Mouse (Mus musculus) liver, postnatal 0 days (tissue): ENCODE results near the gene Acta1. TPM values are rescaled to one million over a fixed set of nuclear protein-coding genes. Genes with fewer than 3 reads are reported as not detected.

Experiments
- ATAC-seq: fragments of 200-750 bp; cut with Nextera tagmentation; 2 replicates; pipeline ENCODE4 v1.8.0; 2017; ENCODE audit warnings: mild to moderate bottlenecking, moderate library complexity
- DNase-seq: peaks from one replicate; pipeline ENCODE4 v3.0.0-alpha.2; 2016
- H3K27ac ChIP-seq: fragments of 300-500 bp; sonication (generic); 2 replicates; pipeline ENCODE4 v1.5.1; 2014; ENCODE audit warnings: antibody characterized with exemption, moderate library complexity, mild to moderate bottlenecking, low read depth
- H3K27me3 ChIP-seq: fragments of 300-500 bp; sonication (generic); 2 replicates; pipeline ENCODE4 v1.6.1; 2014; ENCODE audit warnings: low read length, control low read depth, mixed read lengths; ENCODE audit not compliant: insufficient read depth
- H3K36me3 ChIP-seq: fragments of 300-500 bp; sonication (generic); replicated peaks from 2 replicates; pipeline ENCODE4 v1.6.1; 2014; ENCODE audit warnings: mild to moderate bottlenecking, control low read depth, low read length, moderate library complexity, mixed read lengths; ENCODE audit not compliant: insufficient read depth
- H3K4me1 ChIP-seq: fragments of 300-500 bp; sonication (generic); 2 replicates; pipeline ENCODE4 v1.6.1; 2014; ENCODE audit warnings: antibody characterized with exemption, mild to moderate bottlenecking, control low read depth; ENCODE audit not compliant: insufficient read depth
- H3K4me2 ChIP-seq: fragments of 300-500 bp; sonication (generic); 2 replicates; pipeline ENCODE4 v1.6.1; 2014; ENCODE audit warnings: low read depth, mild to moderate bottlenecking, low read length, moderate library complexity, mixed read lengths
- H3K4me3 ChIP-seq: fragments of 300-500 bp; sonication (generic); 2 replicates; pipeline ENCODE4 v1.5.1; 2014; ENCODE audit warnings: low read depth, low read length
- H3K9ac ChIP-seq: fragments of 300-500 bp; sonication (generic); replicated peaks from 2 replicates; pipeline ENCODE4 v1.6.1; 2014; ENCODE audit warnings: mild to moderate bottlenecking, moderate library complexity
- H3K9me3 ChIP-seq: fragments of 300-500 bp; sonication (generic); 2 replicates; pipeline ENCODE4 v1.6.1; 2016; ENCODE audit warnings: mild to moderate bottlenecking, control low read depth, low read length, mixed read lengths
- CTCF ChIP-seq: sonication (generic); IDR thresholded peaks from 2 replicates; pipeline ENCODE4 v1.5.1; 2016; ENCODE audit warnings: antibody characterized with exemption, low read depth
- EP300 ChIP-seq: IDR thresholded peaks from 2 replicates; pipeline ENCODE4 v1.6.1; 2016; ENCODE audit warnings: antibody characterized with exemption, low read depth, mild to moderate bottlenecking
- WGBS: fragments of 180-500 bp; shearing (Covaris S2); extraction: QIAGEN DNeasy Blood & Tissue Kit; methylation state at CpG from one replicate; pipeline ENCODE4 v1.1.7; 2014; ENCODE audit not compliant: insufficient replicate concordance; 5-methylcytosine and 5-hydroxymethylcytosine counted together
- polyA plus RNA-seq: library from polyadenylated mRNA; unstranded; fragments of >200 nt; fragmentation: Nextera tagmentation; extraction: Ambion mirVana; gene quantifications from 2 replicates; pipeline ENCODE4 v1.2.1, GENCODE M21; 2015

Acta1 gene
- polyA plus RNA-seq, 1 experiment from 2014 or later = 18.6 TPM

- WGBS = under 1% methylated on average over 45 of the region's 48 CpGs
- Histone ChIP-seq H3K27me3 (peaks cover 19% of the 10 kb centered on the region), H3K9ac (peak within 1 kb of the TSS; percentile 86), H3K4me3 (peak within 1 kb of the TSS; percentile 93), H3K9me3 (no peaks in the 10 kb centered on the region), H3K27ac (peak within 1 kb of the TSS; percentile 61), H3K36me3 (no peaks in the 10 kb centered on the region), H3K4me1 (0 out of 2 replicates have a peak, but pooled peaks cover 10% of the 10 kb centered on the region), H3K4me2 (peak within 1 kb of the TSS; percentile 98)
- no peak for TF ChIP-seq CTCF
- no peak for TF ChIP-seq EP300
- DNase-seq (peak; percentile 65), ATAC-seq (peak; percentile 62)
These were observed 34.8 kb downstream of the Acta1 start, which contains the start of gene Ccsap for GRCm38 (mm10) chr8:123859648-123860259. Gene Ccsap, minus strand, starts transcription at chr8:123860209.

- H3K27ac ChIP-seq = peak overlapping the region; percentile 61
- ATAC-seq (peak; percentile 99), DNase-seq (peak; percentile 98)
- 0 out of 2 replicates have a peak, but pooled peaks cover 10% of the 10 kb centered on the region for H3K4me1 ChIP-seq
- WGBS = 2% methylated on average over 69 of the region's 79 CpGs
- no peaks in the 10 kb centered on the region for H3K9me3 ChIP-seq
- H3K9ac ChIP-seq = peak overlapping the region; percentile 86
- H3K4me3 ChIP-seq = peak overlapping the region; percentile 93
- H3K36me3 ChIP-seq = no peaks in the 10 kb centered on the region
- peaks cover 16% of the 10 kb centered on the region for H3K27me3 ChIP-seq
- TF ChIP-seq EP300 (no peak), CTCF (peak; percentile 51)
- peak overlapping the region; percentile 98 for H3K4me2 ChIP-seq
These were observed 35.5 kb downstream of the Acta1 start for GRCm38 (mm10) chr8:123858941-123859647.

- H3K4me3 ChIP-seq = peak overlapping the region; percentile 93
- peak overlapping the region; percentile 61; the same call in 1 of the 2 replicates for H3K27ac ChIP-seq
- no peaks in the 10 kb centered on the region for H3K36me3 ChIP-seq
- WGBS = 1% methylated on average over 17 of the region's 17 CpGs
- TF ChIP-seq EP300 = no peak
- TF ChIP-seq CTCF = no peak
- peak; percentile 43 for DNase-seq
- H3K9ac ChIP-seq = peak overlapping the region; percentile 86
- peaks cover 16% of the 10 kb centered on the region for H3K27me3 ChIP-seq
- ATAC-seq = no peak
- H3K4me2 ChIP-seq = peak overlapping the region; percentile 98
- no peaks in the 10 kb centered on the region for H3K9me3 ChIP-seq
- H3K4me1 ChIP-seq = 0 out of 2 replicates have a peak, but pooled peaks cover 10% of the 10 kb centered on the region
These were observed 36.0 kb downstream of the Acta1 start for GRCm38 (mm10) chr8:123858574-123858940.

GRCm38 (mm10) chr8:123857361-123857760, 37.2 kb downstream of the Acta1 start:
- Histone ChIP-seq H3K9me3 (no peaks in the 10 kb centered on the region), H3K4me2 (peak overlapping the region; percentile 98; the same call in 1 of the 2 replicates), H3K36me3 (no peaks in the 10 kb centered on the region), H3K4me1 (0 out of 2 replicates have a peak, but pooled peaks cover 10% of the 10 kb centered on the region), H3K4me3 (no peak overlapping the region), H3K27me3 (peaks cover 15% of the 10 kb centered on the region), H3K9ac (no peak overlapping the region), H3K27ac (no peak overlapping the region)
- ATAC-seq = no peak
- 77% methylated on average over 3 of the region's 3 CpGs for WGBS
- TF ChIP-seq CTCF = no peak
- TF ChIP-seq EP300 = no peak
- DNase-seq = no peak

- no peaks in the 10 kb centered on the region for H3K36me3 ChIP-seq
- H3K4me2 ChIP-seq = no peak overlapping the region
- H3K27ac ChIP-seq = no peak overlapping the region
- no peak overlapping the region for H3K9ac ChIP-seq
- ATAC-seq = no peak
- H3K9me3 ChIP-seq = no peaks in the 10 kb centered on the region
- no peak overlapping the region for H3K4me3 ChIP-seq
- H3K4me1 ChIP-seq = 0 out of 2 replicates have a peak, but pooled peaks cover 8% of the 10 kb centered on the region
- TF ChIP-seq EP300 = no peak
- TF ChIP-seq CTCF = no peak
- 83% methylated on average over 9 of the region's 9 CpGs for WGBS
- H3K27me3 ChIP-seq = no peaks in the 10 kb centered on the region
- DNase-seq = no peak
These were observed 39.6 kb downstream of the Acta1 start for GRCm38 (mm10) chr8:123854733-123855475.

GRCm38 (mm10) chr8:123854252-123854651, 40.3 kb downstream of the Acta1 start:
- Histone ChIP-seq H3K27me3 (no peaks in the 10 kb centered on the region), H3K9me3 (no peaks in the 10 kb centered on the region), H3K27ac (no peak overlapping the region), H3K4me3 (no peak overlapping the region), H3K4me1 (0 out of 2 replicates have a peak, but pooled peaks cover 6% of the 10 kb centered on the region), H3K36me3 (no peaks in the 10 kb centered on the region), H3K9ac (no peak overlapping the region), H3K4me2 (no peak overlapping the region)
- DNase-seq (no peak), ATAC-seq (no peak)
- no peak for TF ChIP-seq CTCF
- no peak for TF ChIP-seq EP300
- WGBS = 44% methylated on average over 1 of the region's 1 CpGs
